Mouse (Mus musculus) small intestine, adult 2 months (tissue): ENCODE measurements at regions not wholly inside any gene's neighbourhood (a gene's known extent, or its start where the extent isn't known, plus 50 kb on each side); places are given as distances from the start of the nearest gene placed in this dataset.

Experiments
- CTCF ChIP-seq: fragments of 200-500 bp; IDR thresholded peaks from 2 replicates; pipeline ENCODE4 v1.5.1; 2012; ENCODE audit warnings: low read depth, mild to moderate bottlenecking, control low read depth, inconsistent platforms, low read length, moderate library complexity, mixed read lengths; ENCODE audit not compliant: insufficient replicate concordance, insufficient read length; ENCODE audit errors: extremely low read depth
- POLR2A ChIP-seq: fragments of 200-500 bp; IDR thresholded peaks from 2 replicates; pipeline ENCODE4 v1.6.1; 2012; ENCODE audit warnings: low read depth, mild to moderate bottlenecking, control low read depth, inconsistent platforms, low read length, moderate library complexity

- TF ChIP-seq POLR2A (no peak), CTCF (no peak)
Observed at GRCm38 (mm10) chr5:89945660-89945925, 62.5 kb upstream of the Adamts3 start.
